Mouse (Mus musculus) hindbrain, embryonic 13.5 days (tissue): ENCODE measurements around the gene Spaca6. TPM values are rescaled to one million over a fixed set of nuclear protein-coding genes. Genes with fewer than 3 reads are reported as not detected.

Experiments used
- ATAC-seq: fragments of 200-750 bp; cut with Nextera tagmentation; 2 replicates; pipeline ENCODE4 v1.8.0; 2017; ENCODE audit warnings: moderate TSS enrichment; ENCODE audit not compliant: low FRiP score
- H3K27ac ChIP-seq: fragments of 300-500 bp; sonication (generic); 2 replicates; pipeline ENCODE4 v1.5.1; 2015; ENCODE audit warnings: inconsistent platforms, mild to moderate bottlenecking, moderate library complexity
- H3K27me3 ChIP-seq: fragments of 300-500 bp; sonication (generic); 2 replicates; pipeline ENCODE4 v1.6.1; 2015; ENCODE audit warnings: mild to moderate bottlenecking, inconsistent platforms
- H3K36me3 ChIP-seq: fragments of 300-500 bp; sonication (generic); 2 replicates; pipeline ENCODE4 v1.6.1; 2015; ENCODE audit warnings: mild to moderate bottlenecking, inconsistent platforms
- H3K4me1 ChIP-seq: fragments of 300-500 bp; sonication (generic); replicated peaks from 2 replicates; pipeline ENCODE4 v1.6.1; 2015; ENCODE audit warnings: inconsistent platforms
- H3K4me2 ChIP-seq: fragments of 300-500 bp; sonication (generic); 2 replicates; pipeline ENCODE4 v1.6.1; 2015; ENCODE audit warnings: inconsistent platforms, mild to moderate bottlenecking, moderate library complexity
- H3K4me3 ChIP-seq: fragments of 300-500 bp; sonication (generic); 2 replicates; pipeline ENCODE4 v1.5.1; 2015; ENCODE audit warnings: mild to moderate bottlenecking, inconsistent platforms
- H3K9ac ChIP-seq: fragments of 300-500 bp; sonication (generic); 2 replicates; pipeline ENCODE4 v1.6.1; 2015; ENCODE audit warnings: mild to moderate bottlenecking, inconsistent platforms
- H3K9me3 ChIP-seq: fragments of 300-500 bp; sonication (generic); 2 replicates; pipeline ENCODE4 v1.6.1; 2016; ENCODE audit warnings: inconsistent platforms
- WGBS: fragments of 180-500 bp; shearing (Covaris S2); methylation state at CpG from one replicate; pipeline ENCODE4 v1.1.7; 2015; 5-methylcytosine and 5-hydroxymethylcytosine counted together
- microRNA counts: library from miRNA; unstranded; fragments of <30 nt; microRNA quantifications from one replicate; lab custom pipeline; 2016
- microRNA-seq: library from miRNA; unstranded; fragments of <30 nt; microRNA quantifications from one replicate; pipeline ENCODE4, GENCODE M21; 2016
- polyA plus RNA-seq: library from polyadenylated mRNA; unstranded; fragments of >200 nt; fragmentation: Nextera tagmentation; extraction: Ambion mirVana; gene quantifications from 2 replicates; pipeline ENCODE4 v1.2.1, GENCODE M21; 2015

Gene Spaca6
- polyA plus RNA-seq, 1 experiment from 2014 or later, result 34.0 TPM

GRCm38 (mm10) chr17:17882672-17883071 is 55.7 kb downstream of the Spaca6 start:
- H3K27me3 ChIP-seq, result no peaks in the 10 kb centered on the region
- no peaks in the 10 kb centered on the region for H3K36me3 ChIP-seq
- no peak overlapping the region for H3K9ac ChIP-seq
- no peak overlapping the region for H3K27ac ChIP-seq
- no peaks in the 10 kb centered on the region for H3K4me1 ChIP-seq
- no peak for ATAC-seq
- H3K4me3 ChIP-seq, result no peak overlapping the region
- H3K9me3 ChIP-seq, result no peaks in the 10 kb centered on the region
- no peak overlapping the region for H3K4me2 ChIP-seq
- 93% methylated on average over 3 of the region's 3 CpGs for WGBS

GRCm38 (mm10) chr17:17883840-17884239 is 56.9 kb downstream of the Spaca6 start, which contains the start of gene Fpr1:
Gene Fpr1 (minus strand): TSS chr17:17883940.
- no peak within 1 kb of the TSS for H3K27ac ChIP-seq
- no peak for ATAC-seq
- H3K36me3 ChIP-seq, result no peaks in the 10 kb centered on the region
- 58% methylated on average over 1 of the region's 1 CpGs for WGBS
- H3K9ac ChIP-seq, result no peak within 1 kb of the TSS
- H3K4me2 ChIP-seq, result no peak within 1 kb of the TSS
- no peaks in the 10 kb centered on the region for H3K9me3 ChIP-seq
- no peaks in the 10 kb centered on the region for H3K27me3 ChIP-seq
- no peak within 1 kb of the TSS for H3K4me3 ChIP-seq
- no peaks in the 10 kb centered on the region for H3K4me1 ChIP-seq

DNA sequence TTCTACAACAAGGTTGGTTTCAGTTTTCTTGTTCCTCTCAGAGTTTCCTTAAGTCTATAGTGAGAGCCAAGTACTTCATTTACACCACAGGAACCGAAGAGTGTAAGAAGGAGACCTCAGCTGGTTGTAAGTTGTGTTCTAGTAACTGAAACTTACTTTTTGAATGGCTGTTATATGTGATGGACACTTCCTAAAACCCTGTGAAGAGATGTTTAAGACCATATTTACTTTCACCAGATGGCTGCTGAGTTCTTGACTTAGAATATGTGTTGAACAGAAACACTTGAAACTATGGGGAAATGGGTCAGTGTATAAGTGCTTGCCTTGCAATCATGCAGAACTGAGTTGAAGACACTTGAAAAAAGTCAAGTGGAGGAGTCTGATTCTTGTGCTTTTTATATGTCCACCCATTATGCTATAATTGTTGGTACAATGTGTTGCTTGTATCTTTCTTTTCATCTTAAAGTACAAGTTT is 60.9 kb downstream of the Spaca6 start, which contains the start of the genes Fpr2 and Fpr3:
TSS of gene Fpr2 (plus strand) at position 51 of the 475 bp plus-strand sequence.
TSS of gene Fpr3 (plus strand) at position 79 of the 475 bp plus-strand sequence.
- Histone ChIP-seq H3K27ac (no peak within 1 kb of the TSS), H3K9me3 (no peaks in the 10 kb centered on the region), H3K4me3 (no peak within 1 kb of the TSS), H3K36me3 (no peaks in the 10 kb centered on the region), H3K4me2 (no peak within 1 kb of the TSS), H3K27me3 (no peaks in the 10 kb centered on the region), H3K4me1 (no peaks in the 10 kb centered on the region), H3K9ac (no peak within 1 kb of the TSS)
- no peak for ATAC-seq
- WGBS, result 59% methylated on average over 1 of the region's 1 CpGs

GRCm38 (mm10) chr17:17889732-17890425 is 62.9 kb downstream of the Spaca6 start:
- Histone ChIP-seq H3K9ac (no peak overlapping the region), H3K4me2 (no peak overlapping the region), H3K27ac (no peak overlapping the region), H3K9me3 (no peaks in the 10 kb centered on the region), H3K4me3 (no peak overlapping the region), H3K4me1 (no peaks in the 10 kb centered on the region), H3K36me3 (no peaks in the 10 kb centered on the region), H3K27me3 (no peaks in the 10 kb centered on the region)
- WGBS, result 84% methylated on average over 2 of the region's 2 CpGs
- no peak for ATAC-seq

MicroRNA genes within 50 kb of the gene (microRNA counts, 519-probe panel; counts per million panel counts)
- 5,590 counts per million, percentile 93 among the panel's probes with 10 or more counts for microRNA mmu-let-7e (lab: Ali Mortazavi, UCI)
- microRNA mmu-miR-125a-3p (lab: Ali Mortazavi, UCI), result 3,743 counts per million, percentile 54 among the panel's probes with 10 or more counts
- 6,179 counts per million, percentile 97 among the panel's probes with 10 or more counts for microRNA mmu-miR-125a-5p (lab: Ali Mortazavi, UCI)
- microRNA mmu-miR-99b (lab: Ali Mortazavi, UCI), result 5,231 counts per million, percentile 90 among the panel's probes with 10 or more counts

Small RNA genes within 50 kb of the gene (microRNA-seq; reads per million reads assigned to microRNA genes)
- gene Gm25927, result not detected
- 3,921 reads per million, percentile 88 among the genes with 10 or more reads in this experiment for gene Mir125a
- gene Mir99b, result 22,091 reads per million, percentile 97 among the genes with 10 or more reads in this experiment
- not detected for gene Mirlet7e

Other genes starting within 250 kb of the Spaca6 start
- 8.4 and 8.6 TPM in 2 replicates for gene Lnpep, start 202.1 kb upstream of the Spaca6 start, polyA plus RNA-seq
- gene Vmn2r90, start 123.4 kb upstream of the Spaca6 start, polyA plus RNA-seq, result not detected in 2 replicates
- gene Has1, start 28.0 kb downstream of the Spaca6 start, polyA plus RNA-seq, result 1.1 and 1.2 TPM in 2 replicates
- gene Fpr1, start 56.8 kb downstream of the Spaca6 start, polyA plus RNA-seq, result not detected in 2 replicates
- gene Fpr2, start 60.7 kb downstream of the Spaca6 start, polyA plus RNA-seq, result not detected in 2 replicates
- gene Fpr3, start 60.7 kb downstream of the Spaca6 start, polyA plus RNA-seq, result not detected in 2 replicates
- gene Fpr-rs4, start 194.6 kb downstream of the Spaca6 start, polyA plus RNA-seq, result not detected in 2 replicates
- 0.03 TPM in 1 of 2 replicates, not detected in the other for gene Vmn2r124, start 222.3 kb downstream of the Spaca6 start, polyA plus RNA-seq